Mouse (Mus musculus) cerebellum, postnatal 10 days (tissue): ENCODE measurements at regions not wholly inside any gene's neighbourhood (a gene's known extent, or its start where the extent isn't known, plus 50 kb on each side); places are given as distances from the start of the nearest gene placed in this dataset.
A peak's percentile ranks its signal among the peaks of the same experiment; 100 is the strongest.

ENCODE experiments used
- DNase-seq, 2 experiments: peaks; one replicate each; pipeline ENCODE4 v3.0.0; 2021; ENCODE audit warnings: mixed read lengths in 2 of 2

- DNase-seq, result no peak
These were observed 137.6 kb upstream of the Runx1 start for GRCm38 (mm10) chr16:92963582-92963981.

GRCm38 (mm10) chr16:92961361-92961760 is 135.4 kb upstream of the Runx1 start:
- DNase-seq, result no peak

- no peak for DNase-seq
These were observed 134.8 kb upstream of the Runx1 start for GRCm38 (mm10) chr16:92960740-92961139.

GRCm38 (mm10) chr16:92958967-92959366 is 133.0 kb upstream of the Runx1 start:
- no peak for DNase-seq

- no peak for DNase-seq
These were observed 132.2 kb upstream of the Runx1 start for GRCm38 (mm10) chr16:92958146-92958545.

- DNase-seq, result no peak
These were observed 129.6 kb upstream of the Runx1 start for GRCm38 (mm10) chr16:92955508-92955907.

- no peak for DNase-seq
These were observed 129.1 kb upstream of the Runx1 start for GRCm38 (mm10) chr16:92955087-92955486.

- peak; percentile 58 to 60 for DNase-seq
These were observed 128.1 kb upstream of the Runx1 start for GRCm38 (mm10) chr16:92953936-92954654.

GRCm38 (mm10) chr16:92952336-92953097 is 126.6 kb upstream of the Runx1 start:
- DNase-seq, result no peak

- DNase-seq, result no peak
These were observed 125.6 kb upstream of the Runx1 start for GRCm38 (mm10) chr16:92951516-92951915.

- DNase-seq, result no peak
These were observed 122.5 kb upstream of the Runx1 start for GRCm38 (mm10) chr16:92948494-92948893.

GRCm38 (mm10) chr16:92946554-92946953 is 120.6 kb upstream of the Runx1 start:
- DNase-seq, result no peak

GRCm38 (mm10) chr16:92943901-92944300 is 118.0 kb upstream of the Runx1 start:
- DNase-seq, result no peak

GRCm38 (mm10) chr16:92939618-92940017 is 113.7 kb upstream of the Runx1 start:
- peak; percentile 19 to 37 for DNase-seq

- no peak for DNase-seq
These were observed 110.0 kb upstream of the Runx1 start for GRCm38 (mm10) chr16:92935848-92936535.

GRCm38 (mm10) chr16:92930103-92930502 is 104.2 kb upstream of the Runx1 start:
- no peak for DNase-seq

- peak; percentile 62 to 74 for DNase-seq
These were observed 102.3 kb upstream of the Runx1 start for GRCm38 (mm10) chr16:92928201-92928600.

- DNase-seq, result no peak
These were observed 101.7 kb upstream of the Runx1 start for GRCm38 (mm10) chr16:92927662-92928061.

GRCm38 (mm10) chr16:92926853-92927252 is 100.9 kb upstream of the Runx1 start:
- no peak for DNase-seq

GRCm38 (mm10) chr16:92920947-92921346 is 95.0 kb upstream of the Runx1 start:
- no peak for DNase-seq

- no peak for DNase-seq
These were observed 91.4 kb upstream of the Runx1 start for GRCm38 (mm10) chr16:92917356-92917755.

- no peak for DNase-seq
These were observed 89.7 kb upstream of the Runx1 start for GRCm38 (mm10) chr16:92915651-92916050.

- no peak for DNase-seq
These were observed 80.9 kb upstream of the Runx1 start for GRCm38 (mm10) chr16:92906873-92907272.

- DNase-seq, result no peak
These were observed 79.7 kb upstream of the Runx1 start for GRCm38 (mm10) chr16:92905626-92906025.
